Mouse (Mus musculus): Measurements from ENCODE around the gene Cyyr1. TPM values are rescaled to one million over a fixed set of nuclear protein-coding genes. Genes with fewer than 3 reads are reported as not detected.

Gene Cyyr1
- polyA plus RNA-seq, 1 experiment, result 5.7 TPM

DNA sequence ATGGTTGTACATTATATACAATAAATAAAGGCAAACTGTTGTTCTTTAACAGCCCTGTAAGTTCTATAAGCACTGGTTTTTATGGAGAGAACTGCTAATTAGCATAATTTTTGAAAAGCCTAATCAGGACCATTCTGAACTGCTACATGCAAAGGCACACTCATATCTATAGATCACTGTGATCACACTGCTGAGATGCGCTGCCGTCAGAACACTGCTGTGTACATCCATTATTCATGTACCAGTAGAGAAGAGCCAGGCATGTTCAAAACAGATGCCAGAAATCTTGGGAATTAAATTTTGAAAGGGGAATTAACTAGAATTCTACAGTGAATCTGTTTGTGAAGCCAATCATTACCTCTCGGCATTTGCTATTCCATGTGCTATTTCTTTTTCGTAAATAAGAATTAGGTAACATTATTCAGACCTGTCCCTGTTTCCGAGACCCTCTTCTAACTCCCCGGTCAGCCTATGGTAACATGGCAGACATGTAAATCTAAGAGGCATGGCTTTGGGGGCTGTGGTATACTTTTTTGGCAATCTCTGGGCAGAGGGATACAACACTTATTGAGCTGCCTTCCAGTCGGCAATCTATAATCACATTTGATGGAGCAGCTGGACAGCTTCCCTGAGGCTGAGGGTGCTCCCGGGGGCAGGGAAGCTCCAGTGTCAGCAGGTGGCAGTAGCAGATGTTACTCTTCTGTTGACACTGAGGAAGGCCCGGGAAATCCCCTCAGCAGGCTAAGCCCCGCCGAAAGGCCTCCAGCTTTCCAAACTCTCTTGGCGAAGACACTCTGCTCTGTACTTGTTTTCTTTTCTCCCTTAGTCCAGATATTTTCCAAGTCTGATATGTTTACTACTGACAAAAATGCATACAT lies 25.2 kb downstream of the Cyyr1 start:
- no peak overlapping the region for H3K4me3 ChIP-seq (ENCODE audit: low read depth, low read length)
- H3K36me3 ChIP-seq (ENCODE audit: control insufficient read depth, insufficient read depth, low read length, poor library complexity, severe bottlenecking), result no peaks in the 10 kb centered on the region
- H3K27ac ChIP-seq (ENCODE audit: insufficient read depth, low read length), result no peak overlapping the region
- no peak for TF ChIP-seq EP300 (IDR thresholded peaks at IDR 0.05; ENCODE audit: insufficient read depth, low read depth, low read length)
- TF ChIP-seq CTCF (IDR thresholded peaks at IDR 0.05; ENCODE audit: low read depth, low read length), result peak; percentile 41
- no peak for TF ChIP-seq POLR2A (IDR thresholded peaks at IDR 0.05; ENCODE audit: insufficient read depth, low read length)
- no peaks in the 10 kb centered on the region for H3K9me3 ChIP-seq (replicated peaks; ENCODE audit: control insufficient read depth, insufficient read depth, low read length, poor library complexity, severe bottlenecking)
- no peaks in the 10 kb centered on the region for H3K27me3 ChIP-seq (ENCODE audit: control insufficient read depth, insufficient read depth, low read length, poor library complexity, severe bottlenecking)
- no peaks in the 10 kb centered on the region for H3K4me1 ChIP-seq (ENCODE audit: control insufficient read depth, insufficient read depth, low read length)
- no peak overlapping the region for H3K9ac ChIP-seq (ENCODE audit: low read depth, poor library complexity, severe bottlenecking)

DNA sequence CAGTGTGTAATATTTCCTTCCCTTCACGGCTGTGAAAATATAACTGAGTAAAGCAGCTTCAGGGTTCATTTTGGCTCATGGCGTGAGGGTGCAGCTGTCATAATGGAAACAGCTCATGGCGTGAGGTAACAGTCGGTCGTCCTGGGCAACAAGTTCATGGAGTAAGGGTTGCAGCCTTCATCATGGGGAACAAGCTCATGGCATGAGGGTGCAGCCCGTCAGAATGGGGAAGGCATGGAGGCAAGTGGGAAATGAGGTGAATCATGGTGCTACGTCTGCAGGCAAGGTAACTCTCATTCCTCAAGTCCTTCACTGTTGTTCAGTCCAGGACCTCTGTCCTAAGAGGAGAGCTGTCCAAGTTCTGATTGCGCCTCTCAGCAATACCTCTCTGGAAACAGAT lies 28.6 kb downstream of the Cyyr1 start:
- Histone ChIP-seq H3K9ac (ENCODE audit: low read depth, poor library complexity, severe bottlenecking) (no peak overlapping the region), H3K4me3 (ENCODE audit: low read depth, low read length) (no peak overlapping the region), H3K9me3 (replicated peaks; ENCODE audit: control insufficient read depth, insufficient read depth, low read length, poor library complexity, severe bottlenecking) (no peaks in the 10 kb centered on the region), H3K4me1 (ENCODE audit: control insufficient read depth, insufficient read depth, low read length) (no peaks in the 10 kb centered on the region), H3K36me3 (ENCODE audit: control insufficient read depth, insufficient read depth, low read length, poor library complexity, severe bottlenecking) (no peaks in the 10 kb centered on the region), H3K27ac (ENCODE audit: insufficient read depth, low read length) (no peak overlapping the region), H3K27me3 (ENCODE audit: control insufficient read depth, insufficient read depth, low read length, poor library complexity, severe bottlenecking) (no peaks in the 10 kb centered on the region)
- TF ChIP-seq POLR2A (IDR thresholded peaks at IDR 0.05; ENCODE audit: insufficient read depth, low read length), result no peak
- no peak for TF ChIP-seq CTCF (IDR thresholded peaks at IDR 0.05; ENCODE audit: low read depth, low read length)

DNA sequence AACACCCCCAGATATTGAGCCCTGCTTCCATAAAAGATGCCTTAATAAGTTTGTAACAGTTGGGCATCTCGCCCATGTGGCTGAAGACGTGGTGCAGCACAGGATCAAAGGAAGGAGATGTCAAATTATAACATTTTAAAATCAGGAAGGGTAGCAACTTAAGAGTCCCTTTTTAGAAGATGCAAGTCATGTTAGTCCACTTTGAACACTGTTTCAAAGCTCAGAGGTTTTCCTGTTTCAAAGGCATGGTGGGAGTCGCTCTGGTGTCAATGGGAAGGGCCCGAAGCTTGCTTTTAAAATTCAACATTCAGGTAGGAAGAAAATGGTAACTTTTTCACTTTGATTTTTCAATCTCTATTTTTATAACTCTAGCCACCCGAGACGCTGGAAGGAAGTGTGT lies 45.9 kb downstream of the Cyyr1 start:
- Histone ChIP-seq H3K9me3 (replicated peaks; ENCODE audit: control insufficient read depth, insufficient read depth, low read length, poor library complexity, severe bottlenecking) (no peaks in the 10 kb centered on the region), H3K27me3 (ENCODE audit: control insufficient read depth, insufficient read depth, low read length, poor library complexity, severe bottlenecking) (no peaks in the 10 kb centered on the region), H3K36me3 (ENCODE audit: control insufficient read depth, insufficient read depth, low read length, poor library complexity, severe bottlenecking) (no peaks in the 10 kb centered on the region), H3K4me1 (ENCODE audit: control insufficient read depth, insufficient read depth, low read length) (no peaks in the 10 kb centered on the region), H3K27ac (ENCODE audit: insufficient read depth, low read length) (no peak overlapping the region), H3K9ac (ENCODE audit: low read depth, poor library complexity, severe bottlenecking) (no peak overlapping the region), H3K4me3 (ENCODE audit: low read depth, low read length) (no peak overlapping the region)
- no peak for TF ChIP-seq CTCF (IDR thresholded peaks at IDR 0.05; ENCODE audit: low read depth, low read length)
- TF ChIP-seq EP300 (IDR thresholded peaks at IDR 0.05; ENCODE audit: insufficient read depth, low read depth, low read length), result no peak
- no peak for TF ChIP-seq POLR2A (IDR thresholded peaks at IDR 0.05; ENCODE audit: insufficient read depth, low read length)

DNA sequence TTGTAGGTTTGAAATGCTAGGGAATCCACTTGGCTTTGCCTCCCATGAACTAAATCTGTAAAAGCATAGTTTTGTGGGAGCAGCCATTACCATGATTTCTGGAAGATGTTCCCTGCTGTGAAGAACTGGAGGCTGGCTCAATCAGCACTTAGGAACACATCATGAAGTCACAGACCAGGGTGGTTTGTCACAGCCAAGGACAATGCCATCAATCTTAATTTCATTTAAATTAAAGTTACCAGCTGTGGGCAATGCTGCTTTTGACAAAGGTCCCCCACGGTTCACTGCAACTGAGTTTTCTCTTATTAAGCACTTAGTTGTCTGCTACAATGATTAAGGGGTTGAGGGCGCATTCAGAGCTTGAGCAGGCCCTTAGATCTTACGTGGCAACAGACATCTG lies 48.1 kb downstream of the Cyyr1 start:
- Histone ChIP-seq H3K4me3 (ENCODE audit: low read depth, low read length) (no peak overlapping the region), H3K9me3 (replicated peaks; ENCODE audit: control insufficient read depth, insufficient read depth, low read length, poor library complexity, severe bottlenecking) (no peaks in the 10 kb centered on the region), H3K27ac (ENCODE audit: insufficient read depth, low read length) (no peak overlapping the region), H3K9ac (ENCODE audit: low read depth, poor library complexity, severe bottlenecking) (no peak overlapping the region), H3K4me1 (ENCODE audit: control insufficient read depth, insufficient read depth, low read length) (no peaks in the 10 kb centered on the region), H3K36me3 (ENCODE audit: control insufficient read depth, insufficient read depth, low read length, poor library complexity, severe bottlenecking) (no peaks in the 10 kb centered on the region), H3K27me3 (ENCODE audit: control insufficient read depth, insufficient read depth, low read length, poor library complexity, severe bottlenecking) (no peaks in the 10 kb centered on the region)
- no peak for TF ChIP-seq POLR2A (IDR thresholded peaks at IDR 0.05; ENCODE audit: insufficient read depth, low read length)
- TF ChIP-seq CTCF (IDR thresholded peaks at IDR 0.05; ENCODE audit: low read depth, low read length), result no peak

DNA sequence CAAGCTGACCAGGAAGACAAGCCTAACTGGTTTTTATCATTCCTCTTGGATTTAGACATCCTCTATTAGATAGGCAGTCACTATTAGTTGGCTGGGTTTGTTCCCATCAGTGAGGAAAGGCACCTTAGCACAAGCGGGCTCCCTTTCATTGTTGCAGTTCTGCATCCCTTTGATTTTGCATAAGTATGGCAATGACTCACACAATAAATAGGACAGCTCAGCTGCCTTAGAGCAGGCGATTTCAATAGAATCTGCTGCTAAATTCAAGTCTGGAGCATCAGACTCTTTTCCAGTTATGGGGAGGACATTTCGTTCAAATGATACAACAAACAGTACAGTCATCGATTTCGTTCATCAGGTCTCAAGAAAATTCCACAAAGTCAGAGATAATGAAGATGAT lies 49.8 kb downstream of the Cyyr1 start:
- Histone ChIP-seq H3K27me3 (ENCODE audit: control insufficient read depth, insufficient read depth, low read length, poor library complexity, severe bottlenecking) (no peaks in the 10 kb centered on the region), H3K36me3 (ENCODE audit: control insufficient read depth, insufficient read depth, low read length, poor library complexity, severe bottlenecking) (no peaks in the 10 kb centered on the region), H3K9ac (ENCODE audit: low read depth, poor library complexity, severe bottlenecking) (no peak overlapping the region), H3K27ac (ENCODE audit: insufficient read depth, low read length) (no peak overlapping the region), H3K4me3 (ENCODE audit: low read depth, low read length) (no peak overlapping the region), H3K9me3 (replicated peaks; ENCODE audit: control insufficient read depth, insufficient read depth, low read length, poor library complexity, severe bottlenecking) (0 out of 2 replicates have a peak, but pooled peaks cover 2% of the 10 kb centered on the region), H3K4me1 (ENCODE audit: control insufficient read depth, insufficient read depth, low read length) (no peaks in the 10 kb centered on the region)
- TF ChIP-seq EP300 (IDR thresholded peaks at IDR 0.05; ENCODE audit: insufficient read depth, low read depth, low read length) (no peak), CTCF (IDR thresholded peaks at IDR 0.05; ENCODE audit: low read depth, low read length) (no peak), POLR2A (IDR thresholded peaks at IDR 0.05; ENCODE audit: insufficient read depth, low read length) (no peak)

DNA sequence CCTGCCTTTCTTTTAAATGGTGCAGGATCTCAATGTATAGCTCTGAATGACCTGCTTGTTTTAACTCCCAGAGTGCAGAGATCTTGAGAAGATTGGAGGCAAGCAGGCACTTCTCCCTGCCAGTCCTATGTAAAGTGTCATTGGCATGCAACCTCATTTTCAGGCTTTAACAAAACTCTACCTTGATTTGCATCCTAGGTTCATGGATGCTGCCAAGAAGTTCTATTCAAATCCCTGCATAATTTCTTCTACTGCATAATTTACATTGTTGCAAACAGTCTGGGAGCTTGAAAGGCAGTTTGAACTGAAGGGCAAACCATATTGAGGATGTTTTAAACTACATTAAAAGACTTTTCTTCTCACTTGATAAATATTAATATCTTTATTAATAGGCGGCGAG lies 57.4 kb downstream of the Cyyr1 start:
- no peak for TF ChIP-seq CTCF (IDR thresholded peaks at IDR 0.05; ENCODE audit: low read depth, low read length)
- TF ChIP-seq EP300 (IDR thresholded peaks at IDR 0.05; ENCODE audit: insufficient read depth, low read depth, low read length), result no peak
- no peak for TF ChIP-seq POLR2A (IDR thresholded peaks at IDR 0.05; ENCODE audit: insufficient read depth, low read length)

More for the DNA sequence above, 57.4 kb downstream of the Cyyr1 start:
- Histone ChIP-seq H3K27ac (ENCODE audit: insufficient read depth, low read length) (no peak overlapping the region), H3K4me1 (ENCODE audit: control insufficient read depth, insufficient read depth, low read length) (no peaks in the 10 kb centered on the region), H3K36me3 (ENCODE audit: control insufficient read depth, insufficient read depth, low read length, poor library complexity, severe bottlenecking) (no peaks in the 10 kb centered on the region), H3K27me3 (ENCODE audit: control insufficient read depth, insufficient read depth, low read length, poor library complexity, severe bottlenecking) (no peaks in the 10 kb centered on the region), H3K9me3 (replicated peaks; ENCODE audit: control insufficient read depth, insufficient read depth, low read length, poor library complexity, severe bottlenecking) (0 out of 2 replicates have a peak, but pooled peaks cover 2% of the 10 kb centered on the region), H3K4me3 (ENCODE audit: low read depth, low read length) (no peak overlapping the region), H3K9ac (ENCODE audit: low read depth, poor library complexity, severe bottlenecking) (no peak overlapping the region)

Measured in ES-Bruce4 (cell line).